25 mouse cellular contexts compared by ENCODE assay signal in genomic region chr5:118978921-118979630, GRCm38 (mm10).
A peak's percentile ranks its signal among the peaks of the same experiment; 100 is the strongest.
DNase-seq lines count a peak whose midpoint lies in the region; TF ChIP-seq lines count a peak whose summit lies in the region.
"Had no signal": no experiment of that assay in that cellular context is flagged by ENCODE, and none has a peak within 500 bp of the region (broad histone marks: within the 10 kb centered on the region; RNA-seq: fewer than 3 reads in every experiment).

No protein-coding gene starts in this region.

- no peak overlapping the region for H3K4me3 ChIP-seq in lung, adult 2 months (replicated peaks; ENCODE audit: extremely low read depth, low read depth, low read length)
- H3K4me3 ChIP-seq: embryonic facial prominence, embryonic 15.5 days; forebrain, embryonic 13.5 days; heart, embryonic 10.5 days; heart, embryonic 15.5 days; kidney, embryonic 15.5 days; limb, embryonic 12.5 days; midbrain, embryonic 15.5 days had no signal

- H3K4me1 ChIP-seq in lung, adult 2 months (ENCODE audit: control insufficient read depth, insufficient read depth, low read length) = no peaks in the 10 kb centered on the region; the same call in 1 of the 2 replicates
- H3K4me1 ChIP-seq: embryonic facial prominence, embryonic 15.5 days had no signal

- peak; percentile 44 for DNase-seq in urinary bladder, postnatal 14 days (ENCODE audit: low spot score)
- no peak for DNase-seq in urinary bladder, postnatal 36 days (ENCODE audit: low spot score in 2 of 2)
- DNase-seq in lung, adult 2 months = peak; percentile 7
- peak; percentile 67 for DNase-seq in lung, postnatal 36 days
- no peak for DNase-seq in cerebellum, adult 8-10 months
- no peak for DNase-seq in kidney, postnatal 25 days
- DNase-seq in left cerebral cortex, adult 9 months (ENCODE audit: low spot score in 2 of 2) = no peak
- DNase-seq: adrenal gland, postnatal 25 days; cerebellum, adult 11-12 months; cerebellum, postnatal 10 days; gastrocnemius, postnatal 25 days; heart, adult 11 months; kidney, adult 11 months; kidney, postnatal 4 days; layer of hippocampus, adult 9-11 months; right cerebral cortex, postnatal 25 days; spleen, adult 18-20 months; thymus, postnatal 14 days had no signal

- 41% methylated on average over 11 of the region's 11 CpGs for WGBS in lung, adult 2 months

- no peak for TF ChIP-seq POLR2A in lung, adult 2 months (IDR thresholded peaks at IDR 0.05; ENCODE audit: borderline replicate concordance, extremely low read depth, low read depth, low read length)

- TF ChIP-seq CTCF in lung, adult 2 months (IDR thresholded peaks at IDR 0.05; ENCODE audit: insufficient read depth, low read length) = no peak

Comparison
In these comparisons a context has a peak if more than half of its experiments do, and no peak if none do; other contexts are left out.
1. DNase-seq: peak in urinary bladder, postnatal 14 days (single experiment), lung, adult 2 months (single experiment) and lung, postnatal 36 days (single experiment); none in urinary bladder, postnatal 36 days (0 of 2), cerebellum, adult 8-10 months (single experiment), kidney, postnatal 25 days (0 of 2) and left cerebral cortex, adult 9 months (0 of 2).